Mouse (Mus musculus) layer of hippocampus, postnatal 36 days (tissue): ENCODE results near the gene Tk1. TPM values are rescaled to one million over a fixed set of nuclear protein-coding genes. Genes with fewer than 3 reads are reported as not detected.
"Not testable (repeated sequence)": the region's sequence is repeated elsewhere in the genome, so short reads cannot be mapped to it uniquely, and the experiment has no call there.

Source experiments
- DNase-seq, 2 experiments: peaks; one replicate each; pipeline ENCODE4 v3.0.0; 2022
- total RNA-seq, 2 experiments: library from RNA; stranded (reverse); gene quantifications; 2 replicates each; pipeline ENCODE4 v1.2.3; 2021

The Tk1 gene
- total RNA-seq, 2 experiments from 2014 or later = 0.88 to 0.97 TPM

DNA sequence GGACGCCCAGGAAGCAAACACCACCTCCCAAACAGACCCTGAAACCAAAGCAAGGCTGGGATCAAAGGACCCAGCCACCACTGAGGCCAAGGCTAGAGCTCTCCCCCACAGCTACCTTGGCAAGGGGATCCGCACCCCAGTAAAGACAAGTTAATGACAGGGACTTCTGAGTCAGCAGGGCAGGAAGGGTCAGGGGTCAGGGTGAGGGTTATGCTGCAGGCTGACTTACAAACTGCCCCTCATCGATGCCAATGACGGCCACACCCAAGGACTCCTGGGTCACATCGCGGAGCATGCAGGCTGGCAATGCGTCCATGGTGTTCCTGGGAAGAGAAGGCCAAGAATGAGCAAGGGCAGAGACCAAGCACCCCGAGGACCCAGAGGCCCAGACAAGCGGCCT lies 4.0 kb downstream of the Tk1 start:
- no peak for DNase-seq

DNA sequence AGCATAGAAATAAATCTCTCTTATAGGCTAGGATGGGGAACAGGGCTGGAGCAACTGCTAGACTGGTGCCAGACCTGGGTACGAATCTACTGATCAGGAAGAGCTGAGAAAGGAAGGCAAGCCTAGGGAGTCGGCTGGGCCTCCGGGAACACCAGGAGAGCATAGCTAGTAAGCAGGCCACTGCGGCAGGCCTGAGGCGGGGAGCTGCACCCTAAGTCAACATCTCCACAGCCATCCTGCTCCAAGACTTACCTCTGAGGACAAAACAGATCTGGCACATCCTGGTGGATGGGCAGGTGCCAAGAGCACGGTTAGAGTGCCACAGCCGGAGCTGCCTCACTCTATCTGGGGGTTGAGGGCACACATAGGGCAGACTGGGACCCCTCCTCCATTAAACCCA lies 5.7 kb downstream of the Tk1 start:
- DNase-seq = no peak

DNA sequence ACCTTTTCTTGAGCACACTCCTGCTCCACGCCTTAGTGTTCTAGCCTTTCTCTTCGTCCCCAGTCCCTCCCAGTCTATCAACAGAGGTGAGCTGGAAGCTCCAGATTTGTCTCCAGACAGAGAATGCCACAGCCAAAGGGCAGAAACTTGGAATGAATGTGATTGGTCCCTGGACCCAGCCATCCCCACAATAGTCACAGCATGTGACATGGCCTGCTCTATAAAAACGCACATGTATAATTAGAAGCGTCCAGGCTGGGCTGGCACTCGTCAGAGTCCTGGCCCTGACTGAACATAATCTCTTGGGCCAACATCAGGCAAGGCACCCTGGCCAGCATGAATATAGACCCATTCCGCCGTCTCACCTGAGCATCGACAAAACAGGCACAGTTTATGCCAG lies 6.8 kb downstream of the Tk1 start:
- no peak for DNase-seq

DNA sequence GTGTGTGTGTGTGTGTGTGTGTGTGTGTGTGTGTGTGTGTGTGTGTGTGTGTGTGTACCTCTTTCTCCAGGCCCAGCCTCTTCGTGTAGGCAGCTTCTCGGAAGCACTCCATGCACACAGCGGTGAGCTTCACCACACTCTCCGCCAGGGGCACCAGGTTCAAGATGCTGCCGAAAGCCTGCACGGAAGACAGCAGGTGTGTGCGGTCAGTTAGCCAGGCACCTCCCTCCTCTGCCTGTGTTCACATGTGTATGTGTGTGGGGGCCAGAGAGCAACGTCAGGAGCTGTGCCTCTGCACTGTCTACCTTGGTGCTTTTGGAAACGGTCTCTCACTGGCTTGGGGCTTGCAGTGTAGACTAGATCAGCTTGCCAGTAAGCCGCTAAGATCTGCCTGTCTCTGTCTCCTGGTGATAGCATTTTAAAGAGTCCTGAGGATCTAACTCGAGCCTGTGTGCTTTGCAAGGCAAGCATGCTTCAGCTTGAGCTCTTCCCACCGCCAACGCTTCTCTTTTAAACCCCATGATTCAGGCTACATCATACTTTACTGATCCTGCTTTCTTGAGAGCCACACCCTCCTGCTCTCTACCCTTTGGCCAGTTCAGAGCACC lies 9.4 kb downstream of the Tk1 start:
- DNase-seq = no peak

- DNase-seq = not testable (repeated sequence)
These were observed 10.0 kb downstream of the Tk1 start for GRCm38 (mm10) chr11:117815850-117816249.

DNA sequence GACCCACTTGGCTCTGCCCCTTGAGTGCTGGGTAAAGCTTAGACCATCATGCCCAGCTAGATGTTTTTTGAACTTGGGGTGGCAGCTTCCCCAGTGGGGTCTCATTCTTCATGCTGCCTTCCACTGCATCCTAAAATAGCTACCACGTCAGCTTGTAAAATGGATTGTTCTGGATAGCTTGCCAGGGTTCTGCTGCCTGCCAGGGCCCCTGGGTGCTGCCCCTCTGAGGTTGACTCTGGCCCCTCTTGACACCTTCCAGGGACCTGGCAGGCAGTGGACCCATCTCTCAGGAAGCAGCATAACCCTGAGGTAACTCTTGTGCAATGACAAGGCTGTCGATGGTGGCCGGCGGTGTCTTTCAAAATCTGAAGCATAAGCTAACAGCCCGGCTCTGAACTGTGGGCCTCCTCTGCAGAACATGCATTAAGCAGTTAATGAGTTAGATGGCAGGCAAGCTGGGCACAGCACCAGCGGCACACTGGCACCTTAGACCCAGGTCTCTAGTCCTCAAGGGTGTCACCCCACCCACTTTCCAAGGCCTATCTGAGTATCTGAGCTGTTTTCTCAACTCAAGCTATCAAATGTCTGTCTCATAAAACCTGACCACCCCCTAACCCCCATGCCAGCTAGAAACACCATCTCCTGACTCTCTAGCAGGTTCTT lies 11.1 kb downstream of the Tk1 start:
- DNase-seq = no peak

- DNase-seq = no peak
These were observed 12.0 kb downstream of the Tk1 start for GRCm38 (mm10) chr11:117813867-117814266.

DNA sequence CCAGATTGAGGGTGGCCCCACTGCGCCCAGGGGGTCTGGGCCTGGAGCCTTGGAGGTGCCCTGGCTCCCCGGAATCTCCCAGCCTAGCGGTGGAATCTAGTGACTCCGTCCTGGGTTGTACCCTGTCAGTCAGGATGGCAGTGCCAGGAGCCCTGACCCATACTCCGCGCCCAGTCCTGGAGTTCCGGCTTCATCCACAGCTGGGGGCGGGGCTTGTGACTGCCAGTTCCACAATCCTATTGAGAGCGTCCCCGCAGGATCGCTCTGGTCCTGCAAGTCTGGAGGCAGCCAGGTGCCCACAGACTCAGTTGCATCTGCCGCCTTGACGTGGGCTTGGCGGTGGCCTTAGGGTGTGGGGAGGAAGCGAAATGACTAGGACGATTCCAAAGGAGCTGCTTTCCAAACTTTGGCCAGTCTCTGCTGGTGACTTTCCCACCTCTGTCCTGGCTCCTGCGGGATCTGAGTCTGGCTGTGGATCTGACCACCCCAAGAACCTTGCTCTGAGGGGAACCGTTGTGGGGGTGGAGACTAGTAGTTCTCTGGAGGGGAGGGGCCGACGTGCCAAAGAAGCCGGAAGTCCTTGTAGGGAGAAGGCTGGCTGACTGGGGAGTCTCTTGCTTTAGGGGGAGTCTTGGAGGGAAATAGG lies 15.4 kb downstream of the Tk1 start:
- peak; percentile 50 to 54 for DNase-seq

DNA sequence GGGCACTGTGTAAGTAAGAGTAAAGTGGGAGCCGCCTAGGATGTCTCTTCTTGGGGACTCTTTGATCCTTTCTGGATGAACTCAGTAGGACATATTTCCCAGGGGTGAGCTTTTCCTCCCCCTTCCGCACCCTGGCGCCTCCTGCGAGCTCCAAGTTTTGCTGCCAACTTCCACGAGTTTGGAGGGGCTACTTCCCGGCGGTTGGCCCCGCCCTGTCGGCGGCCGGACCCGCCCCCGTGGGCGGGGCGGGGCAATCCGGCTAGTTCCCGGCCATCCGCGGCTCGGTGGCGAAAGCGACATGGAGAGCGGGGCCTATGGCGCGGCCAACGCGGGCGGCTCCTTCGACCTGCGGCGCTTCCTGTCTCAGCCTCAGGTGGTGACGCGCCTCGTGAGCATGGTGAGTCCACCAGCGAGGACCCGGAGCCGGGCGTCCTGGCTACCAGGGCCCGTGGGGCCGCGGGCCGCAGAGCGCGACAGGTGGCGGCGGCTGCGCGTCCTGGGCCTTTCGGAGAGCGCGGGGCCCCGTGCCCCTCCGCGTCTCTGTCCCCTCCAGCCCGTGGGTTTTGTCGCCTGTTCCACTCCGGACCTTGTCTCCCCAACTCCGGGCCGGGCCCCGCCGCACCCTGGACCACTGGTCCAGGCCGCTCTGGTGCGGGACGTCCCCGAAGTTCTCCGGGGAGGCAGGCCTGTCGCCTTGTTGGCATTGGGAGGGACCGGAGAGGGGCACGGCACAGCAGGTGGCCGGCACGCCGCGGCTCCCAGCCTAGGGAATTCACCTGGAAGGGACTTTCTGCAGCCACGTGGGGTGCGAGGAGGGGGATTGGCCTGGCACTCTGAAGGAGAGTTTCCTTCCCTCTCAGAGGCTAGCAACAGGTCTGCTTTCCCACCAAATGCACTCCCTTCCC lies 16.2 kb downstream of the Tk1 start, which contains the start of the genes Gm20708 and Syngr2:
TSS of gene Gm20708 (plus strand) at position 262 of the 905 bp plus-strand sequence.
TSS of gene Syngr2 (plus strand) at position 262 of the 905 bp plus-strand sequence.
- peak; percentile 48 to 64 for DNase-seq

DNA sequence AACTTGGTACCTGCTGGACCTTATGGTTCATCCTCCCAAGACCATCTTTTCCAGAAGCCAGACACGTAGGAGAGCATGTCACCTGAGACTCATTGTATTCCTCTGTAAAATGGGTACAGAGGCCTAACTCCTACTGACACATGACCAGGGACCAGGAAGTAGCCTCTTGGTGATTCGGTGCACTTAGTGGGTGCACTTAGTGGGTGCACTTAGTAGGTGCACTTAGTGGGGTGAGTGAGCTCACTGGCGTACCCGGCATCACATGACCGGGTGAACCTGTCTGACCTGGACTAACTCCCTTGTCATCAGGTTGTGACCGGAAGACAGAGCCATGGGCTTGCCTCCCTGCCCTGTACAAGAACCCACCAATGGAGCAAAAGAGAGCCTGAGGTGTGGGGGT lies 19.1 kb downstream of the Tk1 start:
- no peak for DNase-seq

DNA sequence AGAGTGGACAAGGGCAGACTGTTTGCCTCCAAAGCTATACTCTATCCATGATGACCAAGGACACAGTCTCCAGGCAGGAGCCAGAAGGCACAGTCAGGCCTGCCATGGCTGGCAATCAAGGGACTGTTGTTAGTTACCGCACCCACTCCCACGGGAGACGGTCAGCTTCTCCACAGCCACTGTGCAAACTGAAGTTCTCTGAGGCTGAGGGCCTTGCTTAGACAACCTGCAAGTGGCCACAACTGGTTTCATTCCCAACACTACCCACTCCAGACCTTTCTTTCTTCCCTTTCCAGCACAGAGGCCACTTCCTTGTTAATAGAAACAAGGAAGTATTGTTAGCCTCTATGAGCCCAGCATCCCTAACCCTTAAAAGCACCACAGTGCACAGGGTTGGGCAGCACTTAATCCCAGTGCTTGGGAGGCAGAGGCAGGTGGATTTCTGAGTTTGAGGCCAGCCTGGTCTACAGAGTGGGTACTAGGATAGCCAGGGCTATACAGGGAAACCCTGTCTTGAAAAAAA lies 22.7 kb downstream of the Tk1 start:
- no peak for DNase-seq

DNA sequence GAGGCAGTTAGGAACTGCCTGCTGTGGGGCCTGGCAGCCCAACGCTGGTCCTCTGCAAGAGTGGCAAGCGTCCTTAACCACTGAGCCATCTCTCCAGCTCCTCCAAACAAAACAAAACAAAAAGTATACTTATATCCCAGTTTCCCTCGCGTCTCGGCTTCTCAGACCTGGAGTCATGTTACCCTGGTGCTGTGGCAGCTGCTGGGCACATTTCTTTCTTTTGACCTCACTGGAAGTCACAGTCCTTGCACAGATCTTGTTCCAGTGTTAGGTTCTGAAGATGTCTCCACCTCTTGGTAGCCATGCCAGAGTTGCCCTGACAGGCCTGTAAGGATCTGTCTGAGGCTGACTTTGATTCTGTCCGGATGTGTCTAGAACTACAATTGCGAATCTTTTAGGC lies 24.2 kb downstream of the Tk1 start:
- DNase-seq = no peak

GRCm38 (mm10) chr11:117800038-117800437 lies 25.9 kb downstream of the Tk1 start:
- DNase-seq = no peak

DNA sequence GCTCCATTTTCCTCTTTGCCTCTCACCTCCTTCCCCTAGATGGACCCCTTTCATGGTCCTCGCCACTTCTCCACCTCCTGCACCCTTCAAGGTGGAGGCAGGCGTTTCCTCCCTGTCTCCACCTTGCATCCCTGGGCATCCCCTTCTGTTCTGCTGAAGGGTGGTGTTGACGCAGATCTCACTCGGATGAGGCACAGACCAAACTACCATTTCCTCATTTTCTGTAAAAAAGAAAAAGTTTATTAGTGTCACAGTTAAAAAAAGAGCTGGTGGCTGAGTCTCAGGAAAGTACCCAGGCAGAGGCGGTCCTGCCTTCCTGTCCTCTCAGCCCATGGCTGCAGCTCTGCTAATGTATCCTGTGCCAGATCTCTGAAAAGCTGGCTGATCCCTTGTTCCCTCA lies 26.7 kb downstream of the Tk1 start:
- no peak for DNase-seq

DNA sequence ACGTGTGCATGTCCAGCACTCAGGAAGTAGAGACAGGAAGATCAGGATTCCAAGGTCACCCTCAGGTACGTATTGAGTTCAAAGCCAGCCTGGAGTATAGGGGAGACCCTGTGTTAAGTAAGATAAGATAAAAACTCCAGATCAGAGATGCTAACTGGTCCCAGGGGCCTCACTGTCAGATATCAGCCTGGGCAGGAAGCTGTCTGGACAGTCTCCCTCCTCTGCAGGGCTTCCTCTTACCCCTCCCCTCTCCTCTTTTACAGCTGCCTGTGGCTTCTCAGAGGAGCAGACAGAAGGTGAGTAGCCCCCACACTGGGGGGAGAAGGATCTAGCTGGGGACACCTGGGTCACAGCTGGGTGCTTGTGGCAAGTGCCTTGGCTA lies 27.7 kb downstream of the Tk1 start:
- DNase-seq = no peak

DNA sequence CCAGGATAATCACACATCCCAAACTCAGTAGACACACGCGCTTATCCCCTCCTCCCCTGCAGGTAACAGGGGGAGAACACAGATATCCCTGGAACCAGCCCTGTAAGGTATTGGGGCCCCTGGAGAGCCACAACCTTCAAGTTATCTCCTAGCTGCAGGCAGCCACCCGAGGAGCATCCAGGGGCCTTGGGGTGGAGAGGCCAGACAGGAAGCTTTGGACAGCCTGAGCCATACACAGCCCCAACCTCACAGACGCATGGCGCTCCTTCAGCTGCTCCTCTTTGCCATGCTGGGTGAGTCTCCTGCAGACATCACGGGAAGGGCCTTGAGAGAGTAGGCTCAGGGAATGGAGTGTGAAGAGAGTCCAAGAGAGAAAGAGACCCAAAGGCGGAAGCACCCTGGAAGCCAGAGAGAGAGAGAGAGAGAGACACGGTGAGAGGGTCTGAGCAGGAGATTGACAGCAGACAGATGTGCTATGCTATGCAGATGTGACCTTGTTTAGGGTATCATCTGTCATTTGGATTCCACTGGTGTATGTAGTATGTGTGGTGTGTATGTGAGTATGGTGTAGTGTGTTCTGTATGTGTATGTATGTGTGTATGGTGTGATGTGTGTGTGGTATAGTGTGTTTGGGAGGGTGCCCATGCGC lies 28.3 kb downstream of the Tk1 start, which contains the start of gene 6030468B19Rik:
TSS of gene 6030468B19Rik (plus strand) at position 150 of the 649 bp plus-strand sequence.
- DNase-seq = no peak

DNA sequence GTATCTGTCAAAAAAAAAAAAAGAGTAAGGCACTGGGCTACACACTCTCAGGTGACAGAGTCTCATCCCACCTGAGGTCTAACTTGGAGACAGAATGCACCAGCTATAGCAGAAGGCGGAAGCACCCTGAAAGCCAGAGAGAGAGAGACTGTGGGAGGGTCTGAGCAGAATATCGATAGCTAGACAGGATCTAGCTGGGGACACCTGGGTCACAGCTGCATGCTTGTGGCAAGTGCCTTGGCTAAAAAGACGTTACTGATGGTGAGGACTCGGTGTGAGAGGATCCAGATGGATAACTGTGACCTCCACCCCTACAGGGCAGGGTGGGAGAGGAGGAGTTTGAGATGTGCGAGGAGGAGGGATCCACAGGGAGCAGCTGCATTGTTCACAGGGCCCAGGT lies 28.9 kb downstream of the Tk1 start:
- DNase-seq = no peak

DNA sequence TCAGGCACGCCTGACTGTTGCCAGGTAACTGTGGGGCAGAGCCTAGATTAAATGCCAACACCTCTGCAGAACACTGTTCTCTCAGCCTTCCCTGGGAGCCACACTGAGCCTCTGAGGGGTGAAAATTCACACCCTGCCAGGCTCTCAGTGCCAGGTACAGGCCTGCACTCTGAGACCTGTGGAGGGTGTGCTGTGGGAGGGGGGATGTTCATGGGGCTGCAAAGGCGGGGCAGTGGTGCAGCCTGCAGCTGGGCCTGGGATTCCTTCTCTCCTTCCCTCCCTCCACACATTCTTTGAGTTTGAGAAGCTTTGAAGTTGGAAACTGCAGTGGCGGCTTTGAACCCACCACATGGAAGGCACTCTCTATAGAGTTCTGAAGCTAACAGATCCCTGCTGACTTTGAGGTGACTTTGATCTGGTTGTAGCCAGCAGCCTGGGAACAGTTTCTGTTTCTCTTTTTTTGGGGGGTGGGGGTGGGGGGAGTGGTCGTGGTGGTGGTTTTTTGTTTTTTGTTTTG lies 31.8 kb downstream of the Tk1 start:
- DNase-seq = no peak

- no peak for DNase-seq
These were observed 33.5 kb downstream of the Tk1 start for GRCm38 (mm10) chr11:117792281-117792888.

- DNase-seq = no peak
These were observed 34.5 kb downstream of the Tk1 start for GRCm38 (mm10) chr11:117791441-117791761.

GRCm38 (mm10) chr11:117790703-117791440 lies 35.0 kb downstream of the Tk1 start:
- DNase-seq = no peak
